Mouse (Mus musculus): ENCODE measurements around the gene Gm17361.
"Not testable (repeated sequence)": the region's sequence is repeated elsewhere in the genome, so short reads cannot be mapped to it uniquely, and the experiment has no call there.

Gm17361 gene

DNA sequence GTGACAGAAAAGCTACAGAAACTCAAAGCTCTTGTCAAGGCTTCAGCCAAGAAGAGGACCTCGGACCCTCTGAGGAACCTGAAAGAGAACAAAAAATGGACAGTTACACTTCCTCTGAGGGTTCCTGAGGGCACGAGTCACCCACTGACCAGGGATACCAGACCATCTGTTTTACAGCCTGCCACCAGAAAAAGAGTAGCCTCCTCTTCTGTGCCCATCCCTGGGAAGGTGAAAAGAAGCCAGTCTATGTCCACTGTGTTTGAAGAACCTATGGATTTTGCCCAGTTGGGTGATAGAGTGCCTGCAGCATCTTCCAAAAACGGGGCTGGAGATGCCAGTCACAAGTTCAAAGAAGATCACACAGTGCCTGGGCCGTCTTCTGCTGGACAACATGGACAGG, at the start of gene Gm17361:
TSS of gene Gm17361 (plus strand) at position 301 of the 400 bp plus-strand sequence.
- not testable (repeated sequence) for DNase-seq
